In the genomic region with DNA sequence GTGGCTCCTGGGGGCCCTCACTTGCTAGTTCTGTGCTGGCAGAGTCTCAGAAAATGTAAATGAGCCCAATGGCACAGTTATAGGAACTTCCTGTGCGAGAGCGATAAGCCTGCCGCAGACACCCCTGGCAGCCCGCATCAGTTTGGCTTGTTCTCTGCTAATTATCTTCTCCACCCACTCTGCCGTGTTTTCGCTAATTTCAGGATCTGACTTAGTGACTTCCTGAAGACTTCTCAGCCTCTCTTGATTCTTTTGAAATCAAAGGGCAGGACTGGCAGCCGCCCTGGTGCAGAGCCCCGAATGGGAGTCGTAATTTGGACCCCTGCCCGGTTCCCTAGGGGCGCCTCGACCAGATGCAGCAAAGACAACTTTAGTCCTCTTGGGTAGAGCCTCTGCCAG, we compare ENCODE assay signal across 8 mouse cellular contexts. TPM values are rescaled to one million over a fixed set of nuclear protein-coding genes. Genes with fewer than 3 reads are reported as not detected.
DNase-seq lines count a peak whose midpoint lies in the region; ATAC-seq and TF ChIP-seq lines count a peak whose summit lies in the region.
"Had no signal": no experiment of that assay in that cellular context is flagged by ENCODE, and none has a peak within 500 bp of the region (broad histone marks: within the 10 kb centered on the region; RNA-seq: fewer than 3 reads in every experiment).

No protein-coding gene starts in this region.

- intact Hi-C loops in heart, postnatal 14 days (cut with DNase I) = no loop called here

- H3K9ac ChIP-seq in limb, embryonic 12.5 days (replicated peaks) = no peak overlapping the region
- no peak overlapping the region for H3K9ac ChIP-seq in embryonic facial prominence, embryonic 14.5 days (ENCODE audit: low read depth, low read length)

- no peaks in the 10 kb centered on the region for H3K36me3 ChIP-seq in limb, embryonic 12.5 days
- no peaks in the 10 kb centered on the region for H3K36me3 ChIP-seq in limb, embryonic 10.5 days
- H3K36me3 ChIP-seq in embryonic facial prominence, embryonic 14.5 days (ENCODE audit: control insufficient read depth, insufficient read depth, low read length) = no peaks in the 10 kb centered on the region

- H3K4me2 ChIP-seq in limb, embryonic 12.5 days = peak overlapping the region; percentile 45
- H3K4me2 ChIP-seq in embryonic facial prominence, embryonic 14.5 days (ENCODE audit: low read depth, low read length) = peak overlapping the region; percentile 56

- peak overlapping the region; percentile 45; the same call in 1 of the 2 replicates for H3K27ac ChIP-seq in limb, embryonic 12.5 days
- H3K27ac ChIP-seq in limb, embryonic 10.5 days = no peak overlapping the region
- no peak overlapping the region; the same call in 1 of the 2 replicates for H3K27ac ChIP-seq in embryonic facial prominence, embryonic 14.5 days (replicated peaks; ENCODE audit: low read depth, low read length)
- H3K27ac ChIP-seq in olfactory bulb, adult 2 months (ENCODE audit: insufficient read depth, low read depth, low read length) = no peak overlapping the region

- ATAC-seq in limb, embryonic 12.5 days (ENCODE audit: insufficient number of reproducible peaks, insufficient read depth, low FRiP score, low TSS enrichment, low read depth) = no peak
- no peak for ATAC-seq in embryonic facial prominence, embryonic 14.5 days (ENCODE audit: low read depth)

- no peak for TF ChIP-seq POLR2A in olfactory bulb, adult 2 months (IDR thresholded peaks at IDR 0.05; ENCODE audit: insufficient read depth, low read depth, low read length)

- peaks cover 11% of the 10 kb centered on the region for H3K4me1 ChIP-seq in limb, embryonic 12.5 days (replicated peaks)
- H3K4me1 ChIP-seq in limb, embryonic 10.5 days = peaks cover 10% of the 10 kb centered on the region
- peaks cover 12% of the 10 kb centered on the region for H3K4me1 ChIP-seq in embryonic facial prominence, embryonic 14.5 days (ENCODE audit: control insufficient read depth, insufficient read depth, low read length)
- peaks cover 5% of the 10 kb centered on the region for H3K4me1 ChIP-seq in olfactory bulb, adult 2 months (ENCODE audit: control insufficient read depth, insufficient read depth, low read length)
- H3K4me1 ChIP-seq: megakaryocyte, embryonic 14.5 days had no signal

- no peak for TF ChIP-seq CTCF in olfactory bulb, adult 2 months (IDR thresholded peaks at IDR 0.05; ENCODE audit: insufficient read depth, low read depth, low read length)

- H3K9me3 ChIP-seq in limb, embryonic 12.5 days = no peaks in the 10 kb centered on the region
- H3K9me3 ChIP-seq in limb, embryonic 10.5 days (replicated peaks) = no peaks in the 10 kb centered on the region
- H3K9me3 ChIP-seq in embryonic facial prominence, embryonic 14.5 days (ENCODE audit: control insufficient read depth, low read length) = no peaks in the 10 kb centered on the region
- H3K9me3 ChIP-seq: megakaryocyte, embryonic 14.5 days had no signal

- no peak overlapping the region for H3K4me3 ChIP-seq in limb, embryonic 12.5 days (replicated peaks)
- H3K4me3 ChIP-seq in limb, embryonic 10.5 days = no peak overlapping the region
- H3K4me3 ChIP-seq in embryonic facial prominence, embryonic 14.5 days (ENCODE audit: low read depth, low read length) = no peak overlapping the region; the same call in 1 of the 2 replicates
- peak overlapping the region; percentile 21; the same call in 1 of the 2 replicates for H3K4me3 ChIP-seq in olfactory bulb, adult 2 months (ENCODE audit: insufficient read depth, low read depth, low read length)
- H3K4me3 ChIP-seq: megakaryocyte, embryonic 14.5 days had no signal

- DNase-seq in limb, embryonic 10.5 days (ENCODE audit: low spot score) = no peak
- no peak for DNase-seq in embryonic facial prominence, embryonic 14.5 days (ENCODE audit: low spot score)
- DNase-seq in heart, postnatal 14 days = peak; percentile 44 to 51
- DNase-seq in embryo, embryonic 9.5 days (ENCODE audit: extremely low spot score) = no peak
- DNase-seq in embryo, embryonic 10.5 days (ENCODE audit: low spot score) = no peak

- WGBS in limb, embryonic 12.5 days = 27% methylated on average over 12 of the region's 12 CpGs
- WGBS in limb, embryonic 10.5 days = 46% methylated on average over 12 of the region's 12 CpGs
- WGBS in embryonic facial prominence, embryonic 14.5 days = 30% methylated on average over 12 of the region's 12 CpGs
- 8% methylated on average over 12 of the region's 12 CpGs for WGBS in olfactory bulb, adult 2 months

- no peaks in the 10 kb centered on the region for H3K27me3 ChIP-seq in limb, embryonic 12.5 days
- H3K27me3 ChIP-seq in limb, embryonic 10.5 days (ENCODE audit: low read depth, poor library complexity, severe bottlenecking) = no peaks in the 10 kb centered on the region
- no peaks in the 10 kb centered on the region for H3K27me3 ChIP-seq in embryonic facial prominence, embryonic 14.5 days (replicated peaks; ENCODE audit: control insufficient read depth, insufficient read depth, low read length)

RNA-seq across cellular contexts. Expression of a gene that starts 19.8 kb away (rescaled TPM):
- polyA plus RNA-seq in limb, embryonic 12.5 days (2016; fragmentation: Nextera tagmentation; extraction: Ambion mirVana) = 6.1 and 7.3 TPM in 2 replicates
- 1.1 and 1.8 TPM in 2 replicates for polyA plus RNA-seq in limb, embryonic 10.5 days (2016; fragmentation: Nextera tagmentation; extraction: Ambion mirVana)
- 12.3 and 16.0 TPM in 2 replicates for polyA plus RNA-seq in embryonic facial prominence, embryonic 14.5 days (2014; fragmentation: Nextera tagmentation; extraction: Ambion mirVana)
- 10 to 100 TPM; 62.8 to 69.7 TPM for total RNA-seq in heart, postnatal 14 days (2021)
- not detected in 2 replicates for polyA plus RNA-seq in olfactory bulb, adult 2 months (2012; ENCODE audit: insufficient read depth, insufficient read length, low replicate concordance, missing spikeins)

Comparison
In these comparisons a context has a peak if more than half of its experiments do, and no peak if none do; other contexts are left out.
1. DNase-seq: peak in heart, postnatal 14 days (2 of 2); none in limb, embryonic 10.5 days (single experiment), embryonic facial prominence, embryonic 14.5 days (single experiment), embryo, embryonic 9.5 days (single experiment) and embryo, embryonic 10.5 days (single experiment).